Mouse (Mus musculus) embryonic fibroblast, embryonic 13.5 days (primary cell): Measurements from ENCODE around the gene Carhsp1.

ENCODE experiments used
- CTCF ChIP-seq: IDR thresholded peaks from 2 replicates; pipeline ENCODE4 v1.5.1; 2011; ENCODE audit warnings: mild to moderate bottlenecking, control low read depth, low read length, moderate library complexity, borderline replicate concordance; ENCODE audit not compliant: insufficient read depth
- POLR2A ChIP-seq: IDR thresholded peaks from 2 replicates; pipeline ENCODE4 v1.6.1; 2011; ENCODE audit warnings: low read depth, mild to moderate bottlenecking, control low read depth, low read length, moderate library complexity

GRCm38 (mm10) chr16:8676228-8676627 is 4.3 kb upstream of the Carhsp1 start:
- TF ChIP-seq CTCF (no peak), POLR2A (no peak)
